Mouse (Mus musculus): ENCODE results near the gene Klhdc4. TPM values are rescaled to one million over a fixed set of nuclear protein-coding genes. Genes with fewer than 3 reads are reported as not detected.
A peak's percentile ranks its signal among the peaks of the same experiment; 100 is the strongest.

Gene Klhdc4
- polyA plus RNA-seq, 1 experiment from 2014 or later, result 41.2 TPM

DNA sequence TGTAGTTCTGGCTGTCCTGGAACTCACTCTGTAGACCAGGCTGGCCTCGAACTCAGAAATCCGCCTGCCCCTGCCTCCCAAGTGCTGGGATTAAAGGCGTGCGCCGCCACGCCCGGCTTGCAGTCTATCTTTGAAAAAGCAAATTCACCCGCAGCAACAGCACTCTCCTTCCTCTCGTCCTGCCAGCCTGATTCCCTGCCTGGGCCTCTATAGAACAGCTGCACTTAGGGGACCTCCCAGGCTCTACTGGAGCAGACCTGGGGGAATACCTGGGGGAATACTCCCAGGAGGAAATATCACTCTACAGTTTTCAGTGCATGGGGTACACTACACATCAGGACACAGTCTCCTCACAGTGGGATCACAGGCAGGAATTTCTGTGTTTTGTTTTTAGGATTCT, 19.9 kb upstream of the Klhdc4 start:
- ATAC-seq (ENCODE audit: insufficient number of reproducible peaks, insufficient read depth, low FRiP score, low TSS enrichment, low read depth), result no peak
- 75% methylated on average over 9 of the region's 9 CpGs for WGBS
- Histone ChIP-seq H3K9ac (no peak overlapping the region), H3K36me3 (no peaks in the 10 kb centered on the region), H3K27me3 (peaks cover 7% of the 10 kb centered on the region; the same call in 1 of the 2 replicates), H3K27ac (no peak overlapping the region), H3K4me3 (no peak overlapping the region), H3K9me3 (no peaks in the 10 kb centered on the region), H3K4me2 (no peak overlapping the region), H3K4me1 (peaks cover 14% of the 10 kb centered on the region)

GRCm38 (mm10) chr8:121848495-121848894, 19.1 kb upstream of the Klhdc4 start:
- peaks cover 14% of the 10 kb centered on the region for H3K4me1 ChIP-seq
- no peaks in the 10 kb centered on the region for H3K9me3 ChIP-seq
- no peak overlapping the region for H3K27ac ChIP-seq
- WGBS, result 53% methylated on average over 10 of the region's 10 CpGs
- H3K9ac ChIP-seq, result no peak overlapping the region; the same call in 1 of the 2 replicates
- no peak overlapping the region for H3K4me2 ChIP-seq
- H3K4me3 ChIP-seq, result no peak overlapping the region
- H3K27me3 ChIP-seq, result peaks cover 7% of the 10 kb centered on the region; the same call in 1 of the 2 replicates
- no peaks in the 10 kb centered on the region for H3K36me3 ChIP-seq
- ATAC-seq (ENCODE audit: insufficient number of reproducible peaks, insufficient read depth, low FRiP score, low TSS enrichment, low read depth), result no peak

- Histone ChIP-seq H3K4me1 (peaks cover 14% of the 10 kb centered on the region), H3K27me3 (peaks cover 7% of the 10 kb centered on the region; the same call in 1 of the 2 replicates), H3K36me3 (no peaks in the 10 kb centered on the region), H3K9ac (0 out of 2 replicates have a peak overlapping the region, but pooled peaks have one; percentile 16), H3K4me3 (no peak overlapping the region), H3K4me2 (no peak overlapping the region), H3K9me3 (no peaks in the 10 kb centered on the region), H3K27ac (no peak overlapping the region)
- no peak for ATAC-seq (ENCODE audit: insufficient number of reproducible peaks, insufficient read depth, low FRiP score, low TSS enrichment, low read depth)
- 59% methylated on average over 6 of the region's 6 CpGs for WGBS
These were observed 18.6 kb upstream of the Klhdc4 start for GRCm38 (mm10) chr8:121847987-121848386.

GRCm38 (mm10) chr8:121847261-121847822, 18.0 kb upstream of the Klhdc4 start:
- H3K27ac ChIP-seq, result no peak overlapping the region
- 74% methylated on average over 10 of the region's 10 CpGs for WGBS
- no peaks in the 10 kb centered on the region for H3K36me3 ChIP-seq
- peaks cover 7% of the 10 kb centered on the region; the same call in 1 of the 2 replicates for H3K27me3 ChIP-seq
- no peaks in the 10 kb centered on the region for H3K9me3 ChIP-seq
- H3K4me2 ChIP-seq, result no peak overlapping the region
- H3K9ac ChIP-seq, result no peak overlapping the region
- no peak overlapping the region for H3K4me3 ChIP-seq
- no peak for ATAC-seq (ENCODE audit: insufficient number of reproducible peaks, insufficient read depth, low FRiP score, low TSS enrichment, low read depth)
- peaks cover 14% of the 10 kb centered on the region for H3K4me1 ChIP-seq

DNA sequence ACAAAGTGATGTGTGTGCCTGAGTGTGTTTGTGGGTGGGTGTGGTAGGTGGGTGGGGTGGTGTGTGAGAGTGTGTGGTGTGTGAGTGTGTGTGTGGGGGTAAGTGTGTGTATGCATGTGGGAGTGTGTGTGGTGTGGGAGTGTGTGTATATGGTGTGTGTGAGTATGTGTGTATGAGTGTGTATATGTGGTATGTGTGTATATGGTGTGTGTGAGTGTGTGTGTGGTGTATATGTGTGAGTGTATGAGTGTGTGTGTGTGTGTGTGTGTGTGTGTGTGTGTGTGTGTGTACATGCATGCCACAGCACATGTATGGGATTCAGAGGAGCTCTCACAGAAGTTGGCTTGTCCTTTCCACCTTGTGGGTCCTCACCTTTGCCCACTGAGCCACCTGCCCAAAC, 17.4 kb upstream of the Klhdc4 start:
- Histone ChIP-seq H3K4me1 (peaks cover 14% of the 10 kb centered on the region), H3K4me3 (no peak overlapping the region), H3K9me3 (no peaks in the 10 kb centered on the region), H3K4me2 (no peak overlapping the region), H3K9ac (no peak overlapping the region), H3K27ac (no peak overlapping the region), H3K36me3 (no peaks in the 10 kb centered on the region), H3K27me3 (peaks cover 3% of the 10 kb centered on the region; the same call in 1 of the 2 replicates)
- no peak for ATAC-seq (ENCODE audit: insufficient number of reproducible peaks, insufficient read depth, low FRiP score, low TSS enrichment, low read depth)

GRCm38 (mm10) chr8:121844765-121845164, 15.4 kb upstream of the Klhdc4 start:
- 47% methylated on average over 7 of the region's 7 CpGs for WGBS
- no peaks in the 10 kb centered on the region; the same call in 1 of the 2 replicates for H3K4me1 ChIP-seq
- ATAC-seq (ENCODE audit: insufficient number of reproducible peaks, insufficient read depth, low FRiP score, low TSS enrichment, low read depth), result no peak
- H3K9ac ChIP-seq, result no peak overlapping the region
- no peak overlapping the region for H3K4me2 ChIP-seq
- no peak overlapping the region for H3K4me3 ChIP-seq
- no peaks in the 10 kb centered on the region for H3K27me3 ChIP-seq
- H3K9me3 ChIP-seq, result no peaks in the 10 kb centered on the region
- H3K36me3 ChIP-seq, result no peaks in the 10 kb centered on the region
- no peak overlapping the region for H3K27ac ChIP-seq

- Histone ChIP-seq H3K27me3 (no peaks in the 10 kb centered on the region), H3K36me3 (no peaks in the 10 kb centered on the region), H3K4me1 (no peaks in the 10 kb centered on the region), H3K9me3 (no peaks in the 10 kb centered on the region), H3K9ac (no peak overlapping the region), H3K4me3 (no peak overlapping the region), H3K27ac (no peak overlapping the region), H3K4me2 (no peak overlapping the region)
- ATAC-seq (ENCODE audit: insufficient number of reproducible peaks, insufficient read depth, low FRiP score, low TSS enrichment, low read depth), result no peak
- 85% methylated on average over 3 of the region's 3 CpGs for WGBS
These were observed 13.9 kb upstream of the Klhdc4 start for GRCm38 (mm10) chr8:121843184-121843733.

DNA sequence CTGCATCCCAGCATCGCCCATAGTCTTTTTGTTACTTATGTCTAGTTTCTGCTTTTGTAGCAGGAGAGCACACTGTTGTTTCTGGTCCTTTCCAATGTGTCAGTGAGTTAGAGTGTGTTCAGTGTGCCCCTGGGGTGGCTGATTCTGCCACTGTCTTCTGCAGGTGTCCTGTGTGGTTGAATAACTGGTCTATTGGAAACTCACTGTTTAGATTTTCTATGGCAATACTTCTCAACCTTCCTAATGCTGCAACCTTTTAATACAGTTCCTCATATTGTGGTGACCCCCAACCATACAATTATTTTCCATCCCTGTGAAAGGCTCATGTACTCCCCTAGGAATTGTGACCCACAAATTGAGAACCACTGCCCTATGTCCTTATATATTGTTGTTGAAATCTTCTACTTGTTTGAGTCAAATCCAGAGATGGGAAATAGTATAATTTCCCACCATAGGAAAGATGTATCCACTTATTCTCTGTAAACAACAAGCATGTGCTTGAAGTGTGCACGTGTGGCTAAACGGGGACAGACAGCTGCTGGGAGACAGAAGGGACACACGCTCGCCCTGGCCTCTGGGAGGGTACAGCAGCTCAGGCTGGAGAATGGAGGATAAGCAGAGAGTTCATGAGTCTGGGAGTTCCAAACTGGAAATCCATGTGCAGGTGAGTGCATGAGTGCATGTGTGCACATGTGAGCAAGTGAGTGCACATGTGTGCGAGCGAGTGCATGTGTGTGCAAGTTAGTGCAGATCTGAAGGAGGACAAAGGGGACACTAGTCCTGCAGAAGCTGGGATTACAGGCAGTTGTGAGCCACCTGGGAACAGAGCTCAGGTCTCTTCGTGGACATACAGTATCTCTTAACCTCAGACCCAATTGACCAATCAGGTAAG, 12.9 kb upstream of the Klhdc4 start:
- ATAC-seq (ENCODE audit: insufficient number of reproducible peaks, insufficient read depth, low FRiP score, low TSS enrichment, low read depth), result no peak
- Histone ChIP-seq H3K9ac (no peak overlapping the region), H3K9me3 (no peaks in the 10 kb centered on the region), H3K4me2 (no peak overlapping the region), H3K36me3 (no peaks in the 10 kb centered on the region), H3K4me1 (no peaks in the 10 kb centered on the region), H3K27me3 (no peaks in the 10 kb centered on the region), H3K4me3 (no peak overlapping the region), H3K27ac (no peak overlapping the region)
- WGBS, result 87% methylated on average over 8 of the region's 8 CpGs

GRCm38 (mm10) chr8:121841242-121841641, 11.9 kb upstream of the Klhdc4 start:
- no peak overlapping the region for H3K4me2 ChIP-seq

GRCm38 (mm10) chr8:121832503-121832902, 3.1 kb upstream of the Klhdc4 start:
- H3K4me3 ChIP-seq, result no peak overlapping the region
- H3K27ac ChIP-seq, result no peak overlapping the region
- H3K4me1 ChIP-seq, result peaks cover 19% of the 10 kb centered on the region
- H3K9me3 ChIP-seq, result no peaks in the 10 kb centered on the region
- no peaks in the 10 kb centered on the region for H3K27me3 ChIP-seq
- H3K36me3 ChIP-seq, result no peaks in the 10 kb centered on the region
- WGBS, result 17% methylated on average over 6 of the region's 6 CpGs
- no peak for ATAC-seq (ENCODE audit: insufficient number of reproducible peaks, insufficient read depth, low FRiP score, low TSS enrichment, low read depth)
- no peak overlapping the region for H3K9ac ChIP-seq
- H3K4me2 ChIP-seq, result no peak overlapping the region

More at GRCm38 (mm10) chr8:121841242-121841641, 11.9 kb upstream of the Klhdc4 start:
- H3K36me3 ChIP-seq, result no peaks in the 10 kb centered on the region
- H3K4me3 ChIP-seq, result no peak overlapping the region
- no peaks in the 10 kb centered on the region for H3K27me3 ChIP-seq
- no peak overlapping the region for H3K27ac ChIP-seq
- no peaks in the 10 kb centered on the region for H3K9me3 ChIP-seq
- 50% methylated on average over 8 of the region's 8 CpGs for WGBS
- H3K9ac ChIP-seq, result no peak overlapping the region
- no peaks in the 10 kb centered on the region for H3K4me1 ChIP-seq
- no peak for ATAC-seq (ENCODE audit: insufficient number of reproducible peaks, insufficient read depth, low FRiP score, low TSS enrichment, low read depth)

DNA sequence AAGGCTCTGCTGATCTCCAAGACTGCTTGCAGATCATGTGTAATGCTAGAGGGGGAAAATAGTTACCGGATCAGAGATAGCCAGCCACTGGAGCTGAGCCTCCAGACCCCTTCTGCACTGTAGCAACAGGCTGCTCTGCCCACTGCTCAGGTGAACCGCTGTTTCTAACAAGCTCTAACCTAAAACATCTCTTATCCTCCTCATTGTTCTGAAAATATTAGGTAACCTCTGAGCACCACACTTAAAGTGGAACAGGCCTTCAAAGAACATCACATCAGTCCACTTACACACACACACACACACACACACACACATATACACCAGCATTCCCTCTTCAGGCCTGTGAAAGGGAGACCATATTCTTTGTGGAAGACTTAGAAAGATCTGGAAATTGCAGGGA, 2.7 kb upstream of the Klhdc4 start:
- Histone ChIP-seq H3K27me3 (no peaks in the 10 kb centered on the region), H3K4me1 (peaks cover 19% of the 10 kb centered on the region), H3K36me3 (no peaks in the 10 kb centered on the region), H3K9me3 (no peaks in the 10 kb centered on the region), H3K4me2 (no peak overlapping the region), H3K27ac (no peak overlapping the region), H3K9ac (no peak overlapping the region), H3K4me3 (no peak overlapping the region)
- ATAC-seq (ENCODE audit: insufficient number of reproducible peaks, insufficient read depth, low FRiP score, low TSS enrichment, low read depth), result no peak
- WGBS, result 76% methylated on average over 2 of the region's 2 CpGs
